Mouse (Mus musculus) cerebellum, adult 2 months (tissue): ENCODE results near the gene Setd3. TPM values are rescaled to one million over a fixed set of nuclear protein-coding genes. Genes with fewer than 3 reads are reported as not detected.

Experiments
- DNase-seq, 2 experiments: peaks; one replicate each; pipeline ENCODE4 v3.0.0; 2021
- H3K27ac ChIP-seq: fragments of 200-500 bp; 2 replicates; pipeline ENCODE4 v1.5.1; 2012; ENCODE audit warnings: low read length, control low read depth, inconsistent platforms; ENCODE audit not compliant: insufficient read depth
- H3K27me3 ChIP-seq: fragments of 200-500 bp; 2 replicates; pipeline ENCODE4 v1.6.1; 2012; ENCODE audit warnings: inconsistent platforms, mild to moderate bottlenecking, low read length, moderate library complexity; ENCODE audit not compliant: control insufficient read depth, insufficient read depth
- H3K4me1 ChIP-seq: fragments of 200-500 bp; 2 replicates; pipeline ENCODE4 v1.6.1; 2011; ENCODE audit warnings: low read length; ENCODE audit not compliant: control insufficient read depth, insufficient read depth
- H3K4me3 ChIP-seq: fragments of 200-500 bp; replicated peaks from 2 replicates; pipeline ENCODE3; 2011; ENCODE audit warnings: mild to moderate bottlenecking, low read depth, low read length, control low read depth; ENCODE audit not compliant: insufficient read depth
- CTCF ChIP-seq: fragments of 200-500 bp; IDR thresholded peaks from 2 replicates; pipeline ENCODE4 v1.5.1; 2011; ENCODE audit warnings: low read depth, mild to moderate bottlenecking, control low read depth, low read length, moderate library complexity, borderline replicate concordance; ENCODE audit not compliant: insufficient read depth
- POLR2A ChIP-seq: fragments of 200-500 bp; IDR thresholded peaks from 2 replicates; pipeline ENCODE4 v1.6.1; 2011; ENCODE audit warnings: low read length, control low read depth, borderline replicate concordance; ENCODE audit not compliant: insufficient read depth
- WGBS: fragments of 180-500 bp; shearing (Covaris S2); methylation state at CpG from one replicate; pipeline ENCODE4 v1.1.7; 2018; 5-methylcytosine and 5-hydroxymethylcytosine counted together
- polyA plus RNA-seq: library from polyadenylated mRNA; depleted of rRNA; stranded (reverse); fragments of >200 nt; gene quantifications from 2 replicates; pipeline ENCODE4 v1.2.3, GENCODE M21; 2012

The Setd3 gene
- polyA plus RNA-seq, 1 experiment: 122 TPM

DNA sequence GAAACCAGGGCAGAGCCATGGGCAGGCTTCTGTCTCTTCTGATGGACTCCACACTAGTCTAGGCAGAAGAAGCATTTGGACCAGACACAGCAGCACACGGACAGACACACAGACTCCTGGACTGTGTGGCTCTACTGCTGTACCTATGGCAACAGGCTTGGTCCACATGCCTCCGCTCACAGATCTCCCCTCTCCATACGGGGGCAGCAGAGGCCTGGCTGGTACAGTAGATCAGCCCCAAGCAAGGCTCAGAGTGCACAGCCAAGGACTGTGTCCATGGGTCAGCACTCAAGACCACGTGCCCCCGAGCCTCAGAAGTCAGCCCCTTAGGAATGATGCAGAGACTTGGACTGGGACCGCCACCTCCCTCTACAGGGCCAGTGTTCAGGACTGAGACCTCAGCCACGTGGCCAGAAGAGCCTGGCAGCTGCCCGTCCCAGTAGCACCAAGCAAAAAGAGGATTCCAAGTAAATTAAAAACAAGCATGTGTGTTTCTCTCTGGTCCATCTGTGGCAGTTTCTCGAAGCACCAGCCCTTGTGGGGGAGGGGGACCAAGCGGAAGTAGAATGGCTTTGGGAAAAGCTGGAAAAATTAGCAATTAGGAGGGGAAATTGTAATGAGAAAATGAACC is 100.9 kb downstream of the Setd3 start:
- H3K4me3 ChIP-seq: no peak overlapping the region
- TF ChIP-seq POLR2A (no peak), CTCF (peak; percentile 31; the same call in 1 of the 2 replicates)
- DNase-seq: no peak
- no peaks in the 10 kb centered on the region for H3K4me1 ChIP-seq
- H3K27ac ChIP-seq: no peak overlapping the region
- 43% methylated on average over 10 of the region's 10 CpGs for WGBS
- H3K27me3 ChIP-seq: no peaks in the 10 kb centered on the region

DNA sequence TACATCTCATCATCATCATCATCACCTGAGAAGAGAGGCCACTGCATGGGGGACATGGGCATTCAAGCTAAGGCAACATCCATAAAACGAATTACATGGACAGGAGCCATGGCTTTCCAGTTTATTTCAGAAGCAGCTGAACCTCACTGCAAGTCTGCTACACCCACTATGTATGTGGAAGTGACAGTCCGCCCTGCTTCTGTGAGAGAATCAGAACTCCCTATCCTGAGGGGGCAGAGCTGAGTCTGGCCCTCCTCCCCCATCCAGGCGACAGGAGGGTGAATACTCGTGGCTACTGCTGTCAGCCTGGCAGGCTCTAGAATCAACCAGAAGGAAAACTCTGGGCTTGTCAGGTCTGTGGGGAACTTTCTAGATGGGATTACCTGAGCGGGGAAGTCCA is 106.2 kb downstream of the Setd3 start:
- Histone ChIP-seq H3K4me1 (peaks cover 33% of the 10 kb centered on the region), H3K4me3 (no peak overlapping the region), H3K27ac (no peak overlapping the region), H3K27me3 (no peaks in the 10 kb centered on the region)
- WGBS: 70% methylated on average over 5 of the region's 5 CpGs
- no peak for DNase-seq
- TF ChIP-seq POLR2A: no peak
- TF ChIP-seq CTCF: no peak

DNA sequence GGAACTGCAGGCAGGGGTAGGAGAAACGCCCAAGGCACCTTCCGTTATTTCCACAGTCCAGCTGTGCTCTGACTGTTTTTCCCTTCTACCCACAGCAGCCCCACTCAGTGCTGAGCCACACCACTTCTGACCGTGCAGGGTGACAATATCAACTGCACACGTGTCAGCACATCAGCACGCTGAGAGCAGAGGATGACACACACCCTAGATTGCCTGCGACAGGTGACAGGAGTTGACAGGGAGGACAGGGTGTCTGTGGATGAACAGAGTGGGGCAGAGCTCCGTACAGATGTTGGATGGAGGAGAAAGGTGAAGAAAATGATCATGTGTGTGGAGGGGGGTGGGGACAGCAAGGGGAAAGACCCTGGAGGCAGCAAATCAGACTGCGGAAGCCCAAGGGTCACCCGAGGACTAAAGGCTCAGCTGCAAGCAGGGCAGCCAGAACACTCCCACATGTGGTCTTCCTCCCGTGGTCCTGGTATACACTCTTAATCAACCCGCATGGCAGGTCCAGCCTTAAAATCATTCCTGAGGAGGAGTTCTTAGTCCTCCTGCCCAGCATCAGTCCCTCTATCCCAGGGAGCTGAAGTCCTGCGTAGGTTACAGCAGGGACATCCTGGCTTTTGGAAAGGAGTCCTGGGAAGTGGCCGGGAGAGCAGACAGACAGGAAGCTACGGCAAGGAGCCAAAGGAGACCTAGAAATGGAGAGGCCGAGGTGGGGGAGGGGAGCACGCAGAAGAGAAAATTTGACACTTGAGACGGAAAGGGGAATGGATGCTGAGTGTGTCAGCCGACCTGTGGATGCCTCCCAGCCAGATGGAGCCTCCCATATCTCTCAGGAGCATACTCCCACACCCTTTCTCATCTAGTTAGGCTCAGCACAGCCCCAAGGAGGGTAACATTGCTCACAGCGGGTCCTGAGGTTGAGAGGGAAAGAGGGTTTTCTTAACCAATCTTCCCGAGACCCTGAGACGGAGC is 108.1 kb downstream of the Setd3 start:
- Histone ChIP-seq H3K4me1 (peaks cover 49% of the 10 kb centered on the region), H3K27ac (no peak overlapping the region), H3K27me3 (no peaks in the 10 kb centered on the region), H3K4me3 (no peak overlapping the region)
- 63% methylated on average over 21 of the region's 21 CpGs for WGBS
- TF ChIP-seq POLR2A: no peak
- no peak for TF ChIP-seq CTCF
- DNase-seq: no peak

DNA sequence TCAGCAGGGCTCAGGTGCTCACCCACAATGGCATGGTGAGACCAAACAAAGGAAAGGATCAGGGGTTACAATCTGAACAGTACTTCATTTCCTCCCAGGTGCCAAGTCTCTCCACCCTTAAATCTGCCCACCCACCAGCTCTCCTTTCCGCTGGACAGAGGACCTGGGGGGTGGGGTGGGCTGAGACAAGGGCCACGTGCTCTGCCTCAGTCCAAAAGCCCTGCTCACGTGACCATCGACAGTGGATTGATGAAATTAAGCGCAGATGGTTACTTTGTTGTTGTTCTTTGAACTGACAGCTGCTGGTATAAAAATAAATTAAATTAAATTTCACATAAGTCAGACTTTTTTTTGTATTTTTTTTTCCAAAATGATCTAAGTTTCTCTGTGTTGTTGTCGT is 109.6 kb downstream of the Setd3 start:
- H3K4me3 ChIP-seq: no peak overlapping the region
- 89% methylated on average over 6 of the region's 6 CpGs for WGBS
- peaks cover 56% of the 10 kb centered on the region for H3K4me1 ChIP-seq
- DNase-seq: no peak
- no peaks in the 10 kb centered on the region for H3K27me3 ChIP-seq
- TF ChIP-seq POLR2A (no peak), CTCF (no peak)
- no peak overlapping the region for H3K27ac ChIP-seq

DNA sequence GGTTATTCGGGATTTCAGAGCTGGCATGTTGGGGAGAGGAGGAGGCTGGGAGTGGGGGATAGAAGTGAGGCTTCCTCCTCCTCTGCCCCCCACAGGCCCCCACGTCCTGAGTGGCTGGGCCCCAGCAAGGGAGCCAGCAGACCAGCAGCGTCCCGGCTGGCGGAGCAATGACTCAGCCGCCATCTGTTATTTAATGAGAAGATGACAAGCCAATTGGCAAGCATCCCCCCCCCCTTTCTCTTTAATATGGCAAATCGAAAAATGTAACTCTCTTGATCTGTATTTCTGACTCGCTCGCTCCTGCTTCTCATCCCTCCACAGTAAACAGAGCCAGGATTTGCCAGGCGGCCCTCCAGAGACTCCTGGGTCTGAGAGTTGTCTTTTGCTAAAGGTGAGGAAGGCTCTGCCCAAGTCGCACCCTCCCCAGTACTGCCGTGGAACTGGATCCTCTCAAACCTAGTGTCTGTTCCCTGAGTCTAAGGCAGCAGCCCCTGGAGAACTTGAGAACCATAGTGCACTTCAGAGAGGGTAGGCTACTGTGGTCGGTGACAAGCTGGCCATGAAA is 111.2 kb downstream of the Setd3 start:
- 12% methylated on average over 13 of the region's 13 CpGs for WGBS
- TF ChIP-seq CTCF: no peak
- peak; percentile 21; the same call in 1 of the 2 replicates for TF ChIP-seq POLR2A
- H3K4me1 ChIP-seq: peaks cover 65% of the 10 kb centered on the region

DNA sequence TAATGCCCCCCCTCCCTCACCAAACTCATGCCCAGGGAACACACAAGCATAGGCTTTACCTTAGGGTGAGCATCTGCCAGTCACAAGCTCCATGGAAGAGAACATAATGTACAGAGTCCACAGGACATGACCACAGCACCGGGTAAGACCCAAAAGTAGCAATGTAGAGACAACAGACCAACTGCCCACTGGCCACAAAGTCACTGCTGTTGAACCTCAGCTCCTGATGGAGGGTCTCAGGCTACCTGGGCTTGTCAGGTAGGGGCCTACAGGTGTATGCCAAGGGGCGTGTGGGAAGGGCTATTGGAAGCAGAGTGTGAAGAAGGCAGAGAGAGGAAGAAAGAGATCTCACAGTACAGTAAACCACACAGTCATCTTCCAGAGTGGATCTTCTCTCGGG is 111.9 kb downstream of the Setd3 start:
- no peaks in the 10 kb centered on the region for H3K27me3 ChIP-seq
- DNase-seq: peak; percentile 45 to 52
- peak overlapping the region; percentile 83 for H3K27ac ChIP-seq
- 45% methylated on average over 3 of the region's 3 CpGs for WGBS
- peaks cover 68% of the 10 kb centered on the region for H3K4me1 ChIP-seq
- TF ChIP-seq POLR2A (no peak), CTCF (no peak)
- no peak overlapping the region for H3K4me3 ChIP-seq

More for the DNA sequence above, 111.2 kb downstream of the Setd3 start:
- peak; percentile 82 to 91 for DNase-seq
- Histone ChIP-seq H3K27me3 (no peaks in the 10 kb centered on the region), H3K27ac (peak overlapping the region; percentile 98), H3K4me3 (no peak overlapping the region)

DNA sequence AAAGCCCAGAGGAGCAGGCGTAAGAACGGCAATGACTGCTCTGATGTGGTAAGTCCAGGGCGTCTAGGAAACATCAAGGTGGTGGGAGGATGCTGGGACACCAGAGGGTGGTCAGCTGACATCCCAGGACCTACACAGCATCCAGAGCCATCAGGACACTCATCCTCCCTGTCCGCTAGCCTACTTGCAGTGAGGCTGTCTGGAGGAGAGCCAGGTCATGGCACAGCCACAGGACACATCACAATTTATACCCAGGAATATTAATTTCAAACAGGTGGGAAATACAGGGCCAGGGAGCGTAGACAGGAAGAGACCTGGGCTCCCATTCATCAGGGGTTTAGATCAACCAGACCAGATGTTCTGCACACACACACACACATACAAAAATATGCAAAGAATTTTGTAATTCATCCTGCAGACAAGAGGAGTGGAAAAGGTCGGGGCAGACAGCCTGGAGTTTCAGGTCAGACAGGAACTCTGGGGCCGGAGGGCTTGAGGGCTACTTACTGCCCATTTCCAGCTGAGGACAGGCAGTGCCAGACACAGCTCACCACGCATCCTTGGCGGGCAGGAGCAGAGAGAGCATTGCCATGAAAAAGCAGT is 114.6 kb downstream of the Setd3 start:
- 41% methylated on average over 9 of the region's 9 CpGs for WGBS
- Histone ChIP-seq H3K4me1 (peaks cover 66% of the 10 kb centered on the region), H3K27me3 (no peaks in the 10 kb centered on the region), H3K27ac (0 out of 2 replicates have a peak overlapping the region, but pooled peaks have one; percentile 19), H3K4me3 (no peak overlapping the region)
- peak; percentile 53 to 55 for DNase-seq
- TF ChIP-seq POLR2A: no peak
- no peak for TF ChIP-seq CTCF
